Mouse (Mus musculus): Measurements from ENCODE around the gene Phc2. TPM values are rescaled to one million over a fixed set of nuclear protein-coding genes. Genes with fewer than 3 reads are reported as not detected.

The Phc2 gene
- polyA plus RNA-seq, 1 experiment, result 56.0 TPM

GRCm38 (mm10) chr4:128768120-128768519 lies 113.6 kb downstream of the Phc2 start:
- peaks cover 24% of the 10 kb centered on the region for H3K27me3 ChIP-seq (replicated peaks)

DNA sequence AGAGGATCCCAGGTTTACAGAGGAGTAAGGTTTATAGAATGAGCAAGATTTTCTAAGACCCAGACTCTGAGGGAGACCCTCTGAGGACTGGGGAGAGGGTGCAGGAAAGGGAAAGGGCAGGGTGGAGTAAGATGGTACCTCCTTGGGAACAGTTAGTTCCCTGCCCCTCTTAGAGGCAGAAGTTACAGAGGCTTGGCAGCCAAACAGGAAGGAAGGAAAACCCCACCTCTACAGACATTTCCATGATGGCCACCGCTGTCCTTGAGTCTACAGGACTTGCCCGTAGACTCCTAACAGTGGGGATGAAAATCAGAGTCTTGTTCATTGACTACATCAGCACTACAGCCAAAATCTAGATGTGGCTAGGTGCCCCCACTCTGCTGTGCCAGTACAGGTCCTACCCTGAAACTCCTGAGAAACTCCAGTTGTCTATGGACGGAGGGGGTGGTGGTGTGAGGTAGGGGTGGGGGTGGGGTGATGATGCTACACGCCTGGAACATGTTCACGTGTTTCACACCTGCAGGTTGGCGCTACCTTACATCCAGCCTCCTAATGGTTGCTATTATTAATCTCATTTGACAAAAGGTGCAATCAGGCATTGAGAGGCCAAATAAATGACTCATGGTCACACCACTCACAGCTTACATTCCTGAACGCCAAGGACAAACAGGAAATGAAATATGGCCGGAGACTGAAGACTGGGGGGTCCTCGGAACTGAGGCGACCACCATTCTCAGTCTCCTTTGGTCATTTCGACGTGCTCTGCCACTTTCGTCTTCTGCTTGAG lies 115.3 kb downstream of the Phc2 start:
- peaks cover 3% of the 10 kb centered on the region for H3K9me3 ChIP-seq
- peaks cover 30% of the 10 kb centered on the region for H3K36me3 ChIP-seq (replicated peaks; ENCODE audit: low read length)
- H3K4me1 ChIP-seq, result peaks cover 16% of the 10 kb centered on the region
- H3K27me3 ChIP-seq (replicated peaks), result peaks cover 24% of the 10 kb centered on the region
- TF ChIP-seq GATA1 (IDR thresholded peaks at IDR 0.05; ENCODE audit: borderline replicate concordance, low read length) (no peak), FLI1 (IDR thresholded peaks at IDR 0.05; ENCODE audit: low read length) (no peak)
- no peak overlapping the region for H3K4me3 ChIP-seq (replicated peaks)

More at GRCm38 (mm10) chr4:128768120-128768519, 113.6 kb downstream of the Phc2 start:
- peaks cover 9% of the 10 kb centered on the region for H3K9me3 ChIP-seq
- no peak overlapping the region for H3K4me3 ChIP-seq (replicated peaks)
- peaks cover 13% of the 10 kb centered on the region for H3K36me3 ChIP-seq (replicated peaks; ENCODE audit: low read length)
- peaks cover 16% of the 10 kb centered on the region for H3K4me1 ChIP-seq
- TF ChIP-seq GATA1 (IDR thresholded peaks at IDR 0.05; ENCODE audit: borderline replicate concordance, low read length) (no peak), FLI1 (IDR thresholded peaks at IDR 0.05; ENCODE audit: low read length) (no peak)

- H3K36me3 ChIP-seq (replicated peaks; ENCODE audit: low read length), result peaks cover 39% of the 10 kb centered on the region
- peaks cover 24% of the 10 kb centered on the region for H3K27me3 ChIP-seq (replicated peaks)
- H3K4me3 ChIP-seq (replicated peaks), result no peak overlapping the region
- H3K9me3 ChIP-seq, result peaks cover 3% of the 10 kb centered on the region
- peaks cover 16% of the 10 kb centered on the region for H3K4me1 ChIP-seq
- TF ChIP-seq GATA1 (IDR thresholded peaks at IDR 0.05; ENCODE audit: borderline replicate concordance, low read length) (no peak), FLI1 (IDR thresholded peaks at IDR 0.05; ENCODE audit: low read length) (no peak)
Observed at GRCm38 (mm10) chr4:128770698-128771097, 116.2 kb downstream of the Phc2 start.

DNA sequence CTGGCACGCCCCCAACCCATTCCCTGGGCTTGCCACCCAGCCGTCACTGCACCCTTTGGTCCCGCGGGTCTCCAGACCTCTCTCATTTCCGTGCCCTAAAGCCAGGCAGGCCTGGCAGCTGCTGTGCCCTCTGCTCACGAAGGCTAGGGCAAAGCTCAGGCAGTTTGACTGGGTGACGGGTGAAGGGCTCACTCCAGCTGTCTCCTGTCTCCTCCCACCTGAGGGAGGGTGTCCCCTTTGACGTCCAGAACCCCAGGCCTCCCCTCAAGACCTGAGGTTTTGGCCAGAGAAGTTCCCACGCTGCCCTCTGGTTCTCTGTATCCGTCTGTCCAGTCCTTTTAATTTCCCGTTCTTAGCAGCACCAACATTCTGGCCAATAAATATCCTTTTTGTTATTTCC lies 119.3 kb downstream of the Phc2 start:
- peaks cover 70% of the 10 kb centered on the region for H3K36me3 ChIP-seq (replicated peaks; ENCODE audit: low read length)
- peaks cover 4% of the 10 kb centered on the region for H3K27me3 ChIP-seq (replicated peaks)
- peaks cover 19% of the 10 kb centered on the region for H3K4me1 ChIP-seq
- TF ChIP-seq FLI1 (IDR thresholded peaks at IDR 0.05; ENCODE audit: low read length) (no peak), GATA1 (IDR thresholded peaks at IDR 0.05; ENCODE audit: borderline replicate concordance, low read length) (no peak)
- no peaks in the 10 kb centered on the region for H3K9me3 ChIP-seq
- no peak overlapping the region for H3K4me3 ChIP-seq (replicated peaks)

DNA sequence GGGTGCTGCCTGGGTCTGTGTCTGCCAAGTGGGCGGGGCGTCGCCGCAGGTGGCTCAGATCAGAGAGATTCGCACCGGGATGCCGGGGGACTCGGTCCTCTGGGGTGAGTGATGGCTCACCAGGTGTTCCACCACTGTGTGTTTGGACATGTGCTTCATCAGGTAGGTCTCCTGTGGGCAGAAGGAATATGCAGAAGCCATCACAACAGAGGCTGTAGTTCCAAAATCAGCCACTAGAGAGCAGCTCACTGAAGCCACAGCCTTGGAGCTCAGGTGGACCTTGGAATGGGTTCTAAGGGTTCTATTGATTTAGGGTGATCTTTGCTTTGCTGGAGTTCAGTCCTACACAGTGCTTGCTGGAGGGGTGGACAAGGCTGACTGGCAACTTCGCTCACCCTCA lies 120.0 kb downstream of the Phc2 start:
- Histone ChIP-seq H3K27me3 (replicated peaks) (peaks cover 3% of the 10 kb centered on the region), H3K4me3 (replicated peaks) (no peak overlapping the region), H3K4me1 (peaks cover 18% of the 10 kb centered on the region), H3K36me3 (replicated peaks; ENCODE audit: low read length) (peaks cover 77% of the 10 kb centered on the region), H3K9me3 (no peaks in the 10 kb centered on the region)
- TF ChIP-seq GATA1 (IDR thresholded peaks at IDR 0.05; ENCODE audit: borderline replicate concordance, low read length) (no peak), FLI1 (IDR thresholded peaks at IDR 0.05; ENCODE audit: low read length) (no peak)

DNA sequence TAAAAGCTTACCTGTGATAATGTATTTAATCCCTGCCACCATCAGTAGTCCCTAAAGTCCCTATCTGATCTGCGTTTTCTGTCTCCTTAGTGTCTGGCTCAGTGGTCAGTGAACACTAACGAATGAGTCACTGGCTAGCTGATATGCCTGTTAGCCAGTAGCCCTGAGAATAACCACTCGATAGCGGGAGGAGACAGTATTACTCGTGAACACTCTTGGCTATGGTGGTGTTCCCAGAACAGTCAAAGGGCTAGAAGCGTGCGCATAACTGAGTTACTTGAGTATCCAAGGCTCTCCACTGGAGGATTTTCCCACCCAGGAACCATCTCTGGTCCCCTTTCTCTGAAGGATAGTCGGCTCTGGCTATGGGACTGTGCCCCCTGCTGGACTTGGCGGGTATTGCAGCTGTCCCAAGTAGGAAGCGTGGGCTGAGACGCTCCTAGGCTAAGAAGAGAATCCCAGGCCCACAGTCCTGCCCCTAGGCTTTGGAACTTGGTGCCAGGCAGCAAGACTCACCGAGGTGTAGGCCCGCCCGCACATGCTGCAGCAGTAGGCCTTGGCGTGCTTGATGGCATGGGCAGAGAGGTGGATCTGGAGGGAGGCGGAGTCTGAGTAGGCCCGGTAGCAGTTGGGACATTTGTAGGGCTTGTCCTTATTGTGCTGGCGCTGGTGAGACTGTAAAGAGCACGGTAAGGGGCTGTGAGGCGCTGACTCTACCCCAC lies 122.2 kb downstream of the Phc2 start:
- Histone ChIP-seq H3K9me3 (no peaks in the 10 kb centered on the region), H3K4me3 (replicated peaks) (no peak overlapping the region), H3K36me3 (replicated peaks; ENCODE audit: low read length) (peaks cover 99% of the 10 kb centered on the region), H3K4me1 (peaks cover 3% of the 10 kb centered on the region; the same call in 1 of the 2 replicates), H3K27me3 (replicated peaks) (no peaks in the 10 kb centered on the region)
- TF ChIP-seq GATA1 (IDR thresholded peaks at IDR 0.05; ENCODE audit: borderline replicate concordance, low read length), result no peak
- no peak for TF ChIP-seq FLI1 (IDR thresholded peaks at IDR 0.05; ENCODE audit: low read length)

- Histone ChIP-seq H3K4me1 (peaks cover 11% of the 10 kb centered on the region), H3K9me3 (no peaks in the 10 kb centered on the region), H3K27me3 (replicated peaks) (no peaks in the 10 kb centered on the region), H3K4me3 (replicated peaks) (no peak overlapping the region), H3K36me3 (replicated peaks; ENCODE audit: low read length) (peaks cover 100% of the 10 kb centered on the region)
- TF ChIP-seq FLI1 (IDR thresholded peaks at IDR 0.05; ENCODE audit: low read length) (no peak), GATA1 (IDR thresholded peaks at IDR 0.05; ENCODE audit: borderline replicate concordance, low read length) (no peak)
Observed at GRCm38 (mm10) chr4:128777593-128777992, 123.1 kb downstream of the Phc2 start.

GRCm38 (mm10) chr4:128782037-128782436 lies 127.5 kb downstream of the Phc2 start:
- TF ChIP-seq GATA1 (IDR thresholded peaks at IDR 0.05; ENCODE audit: borderline replicate concordance, low read length) (no peak), FLI1 (IDR thresholded peaks at IDR 0.05; ENCODE audit: low read length) (no peak)
- Histone ChIP-seq H3K27me3 (replicated peaks) (no peaks in the 10 kb centered on the region), H3K9me3 (no peaks in the 10 kb centered on the region), H3K36me3 (replicated peaks; ENCODE audit: low read length) (peaks cover 98% of the 10 kb centered on the region), H3K4me3 (replicated peaks) (no peak overlapping the region), H3K4me1 (peaks cover 16% of the 10 kb centered on the region)

- Histone ChIP-seq H3K36me3 (replicated peaks; ENCODE audit: low read length) (peaks cover 98% of the 10 kb centered on the region), H3K9me3 (no peaks in the 10 kb centered on the region), H3K4me3 (replicated peaks) (no peak overlapping the region), H3K27me3 (replicated peaks) (no peaks in the 10 kb centered on the region), H3K4me1 (peaks cover 16% of the 10 kb centered on the region)
- TF ChIP-seq GATA1 (IDR thresholded peaks at IDR 0.05; ENCODE audit: borderline replicate concordance, low read length), result no peak
- TF ChIP-seq FLI1 (IDR thresholded peaks at IDR 0.05; ENCODE audit: low read length), result no peak
Observed at GRCm38 (mm10) chr4:128782645-128783044, 128.1 kb downstream of the Phc2 start.

All from megakaryocyte, embryonic 14.5 days (primary cell).